Mouse (Mus musculus): ENCODE data around the gene Ets1. TPM values are rescaled to one million over a fixed set of nuclear protein-coding genes. Genes with fewer than 3 reads are reported as not detected.

Gene Ets1
- polyA plus RNA-seq, 1 experiment from 2014 or later: 68.4 TPM

DNA sequence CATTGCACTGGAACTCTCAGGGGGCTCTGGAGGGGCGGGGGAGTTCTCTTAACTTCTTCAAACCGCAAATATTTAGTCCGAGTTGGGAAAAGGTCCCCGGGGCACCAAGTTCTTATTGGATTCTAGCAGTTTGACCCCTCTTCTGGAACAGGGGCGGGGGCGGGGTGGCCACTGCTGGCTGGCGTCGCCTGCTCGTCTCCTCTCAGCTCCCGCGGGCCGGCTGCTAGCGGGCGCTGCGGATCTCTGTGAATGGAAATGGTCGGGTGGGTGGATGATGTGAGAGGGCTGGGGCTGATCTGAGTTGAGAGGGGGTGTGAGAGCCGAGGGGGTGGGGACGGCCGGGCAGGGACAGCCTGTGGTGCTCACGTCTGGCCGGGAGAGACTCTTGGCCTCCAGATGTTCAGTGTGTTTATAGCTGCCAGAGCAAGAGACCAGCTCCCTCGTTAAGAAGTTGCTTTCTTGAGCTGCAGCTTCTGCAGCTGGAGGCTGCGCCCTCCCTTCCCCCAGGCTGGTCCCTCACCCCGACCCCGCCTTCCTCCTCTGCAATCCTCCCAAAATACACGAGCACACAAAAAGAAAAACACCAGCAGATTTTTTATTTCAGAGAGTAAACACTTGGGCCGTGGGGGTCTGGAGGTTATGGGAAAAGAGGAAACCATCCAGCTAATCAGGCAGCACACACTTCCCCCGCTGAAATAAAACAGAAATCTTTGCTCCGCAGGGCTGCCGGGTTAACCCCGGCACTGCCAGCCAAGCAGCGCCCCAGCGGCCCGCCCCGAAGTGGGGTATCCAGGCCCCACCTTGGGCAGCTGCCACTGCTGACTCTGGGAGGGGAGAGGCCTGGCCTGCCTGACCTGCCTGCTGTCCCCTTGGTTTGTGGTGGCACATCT lies 36.2 kb downstream of the Ets1 start:
- Histone ChIP-seq H3K36me3 (no peaks in the 10 kb centered on the region), H3K4me1 (peaks cover 88% of the 10 kb centered on the region), H3K9me3 (replicated peaks) (no peaks in the 10 kb centered on the region), H3K4me3 (replicated peaks) (peak overlapping the region; percentile 35), H3K27me3 (no peaks in the 10 kb centered on the region), H3K9ac (no peak overlapping the region), H3K4me2 (peak overlapping the region; percentile 64), H3K27ac (peak overlapping the region; percentile 93)
- whole genome bisulfite sequencing: under 1% methylated on average over 35 of the region's 35 CpGs
- ATAC-seq (replicated peaks; ENCODE audit: low FRiP score): peak; percentile 93

DNA sequence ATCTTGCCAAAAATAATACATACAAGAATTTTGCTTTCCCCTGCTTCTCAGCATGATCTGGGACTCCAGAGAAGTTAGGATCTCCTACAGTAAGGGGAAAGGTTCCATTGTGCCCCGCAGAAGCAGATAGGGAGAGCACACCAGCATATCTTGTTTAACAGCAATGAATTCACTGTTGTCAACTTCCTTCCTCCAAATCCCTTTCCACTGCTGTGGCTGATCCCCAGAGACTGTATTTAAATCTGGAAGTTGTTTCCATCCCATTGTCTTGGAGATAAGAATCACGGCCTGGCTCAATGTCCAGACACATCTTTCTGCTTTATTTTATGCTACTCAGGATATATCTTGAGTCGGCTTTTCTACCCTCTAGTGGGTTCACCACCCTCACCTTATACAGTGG lies 37.9 kb downstream of the Ets1 start:
- H3K4me1 ChIP-seq: peaks cover 82% of the 10 kb centered on the region
- 67% methylated on average over 3 of the region's 3 CpGs for WGBS

DNA sequence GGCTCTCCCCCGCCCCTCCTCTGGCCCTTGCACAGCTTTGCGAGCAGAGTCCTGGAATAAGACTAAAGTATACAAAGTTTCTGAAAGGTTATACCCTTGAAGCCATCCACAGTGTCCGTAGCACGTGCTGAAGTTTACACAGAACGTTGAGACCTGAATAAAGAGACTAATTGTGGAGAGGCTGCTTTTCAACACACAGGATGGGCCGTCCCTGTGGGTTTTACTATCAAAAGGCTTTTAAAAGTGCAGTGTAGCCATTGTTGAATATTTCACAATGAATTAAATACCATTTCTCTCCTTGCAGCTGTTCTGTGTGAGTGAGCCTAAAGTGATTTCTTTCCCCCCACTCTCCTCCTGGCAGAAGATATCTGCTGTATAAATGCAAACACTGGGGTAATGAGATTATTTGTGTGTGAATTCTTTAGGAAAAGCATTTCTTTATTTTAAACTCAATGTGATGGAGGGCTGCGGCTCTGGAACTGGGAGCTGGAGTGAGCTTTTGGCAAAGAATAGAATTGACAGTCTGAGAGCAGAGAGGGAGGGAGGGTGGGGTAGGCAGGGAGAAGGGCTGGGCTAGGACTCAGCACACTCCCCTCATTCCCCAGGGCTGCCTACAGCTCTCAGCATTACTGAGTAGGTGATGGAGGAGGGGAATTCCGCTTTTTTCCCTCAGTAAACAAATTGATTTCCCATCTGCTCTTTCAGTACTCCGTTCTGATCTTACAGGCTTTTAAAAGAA lies 39.8 kb downstream of the Ets1 start:
- no peaks in the 10 kb centered on the region for H3K27me3 ChIP-seq
- H3K4me3 ChIP-seq (replicated peaks): no peak overlapping the region
- H3K9ac ChIP-seq: 0 out of 2 replicates have a peak overlapping the region, but pooled peaks have one; percentile 14
- H3K4me2 ChIP-seq: 0 out of 2 replicates have a peak overlapping the region, but pooled peaks have one; percentile 10
- H3K27ac ChIP-seq: peak overlapping the region; percentile 74
- H3K4me1 ChIP-seq: peaks cover 69% of the 10 kb centered on the region
- H3K9me3 ChIP-seq (replicated peaks): no peaks in the 10 kb centered on the region
- ATAC-seq (replicated peaks; ENCODE audit: low FRiP score): no peak
- 18% methylated on average over 9 of the region's 9 CpGs for WGBS
- no peaks in the 10 kb centered on the region for H3K36me3 ChIP-seq

More for the DNA sequence above, 37.9 kb downstream of the Ets1 start:
- H3K9ac ChIP-seq: no peak overlapping the region
- peak overlapping the region; percentile 74 for H3K27ac ChIP-seq
- H3K36me3 ChIP-seq: no peaks in the 10 kb centered on the region
- no peaks in the 10 kb centered on the region for H3K27me3 ChIP-seq
- H3K4me2 ChIP-seq: no peak overlapping the region
- H3K9me3 ChIP-seq (replicated peaks): no peaks in the 10 kb centered on the region
- ATAC-seq (replicated peaks; ENCODE audit: low FRiP score): no peak
- H3K4me3 ChIP-seq (replicated peaks): no peak overlapping the region

DNA sequence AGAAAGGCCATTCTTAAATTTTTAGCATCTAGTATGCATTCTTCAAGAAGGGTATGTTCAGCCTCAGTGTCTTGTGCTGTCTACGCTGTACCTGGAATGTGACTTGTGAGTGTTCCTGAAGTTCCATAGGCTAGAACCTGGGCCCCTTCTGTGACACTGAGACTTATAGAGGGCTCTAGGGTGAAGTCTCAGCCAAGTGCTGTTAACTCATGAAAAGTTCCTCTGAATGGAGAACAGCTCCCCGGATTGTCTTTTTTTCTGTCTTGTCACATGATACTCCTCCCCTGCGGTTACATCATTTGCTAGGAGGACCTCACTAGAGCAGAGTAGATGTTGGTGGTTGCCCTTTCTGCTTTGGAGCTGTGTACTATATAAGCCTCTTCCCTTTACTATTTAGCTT lies 40.5 kb downstream of the Ets1 start:
- Histone ChIP-seq H3K4me1 (peaks cover 62% of the 10 kb centered on the region), H3K4me2 (peak overlapping the region; percentile 10; the same call in 1 of the 2 replicates), H3K9ac (no peak overlapping the region), H3K36me3 (no peaks in the 10 kb centered on the region), H3K4me3 (replicated peaks) (no peak overlapping the region), H3K9me3 (replicated peaks) (no peaks in the 10 kb centered on the region), H3K27me3 (no peaks in the 10 kb centered on the region), H3K27ac (peak overlapping the region; percentile 74; the same call in 1 of the 2 replicates)
- 14% methylated on average over 3 of the region's 3 CpGs for WGBS
- no peak for ATAC-seq (replicated peaks; ENCODE audit: low FRiP score)

DNA sequence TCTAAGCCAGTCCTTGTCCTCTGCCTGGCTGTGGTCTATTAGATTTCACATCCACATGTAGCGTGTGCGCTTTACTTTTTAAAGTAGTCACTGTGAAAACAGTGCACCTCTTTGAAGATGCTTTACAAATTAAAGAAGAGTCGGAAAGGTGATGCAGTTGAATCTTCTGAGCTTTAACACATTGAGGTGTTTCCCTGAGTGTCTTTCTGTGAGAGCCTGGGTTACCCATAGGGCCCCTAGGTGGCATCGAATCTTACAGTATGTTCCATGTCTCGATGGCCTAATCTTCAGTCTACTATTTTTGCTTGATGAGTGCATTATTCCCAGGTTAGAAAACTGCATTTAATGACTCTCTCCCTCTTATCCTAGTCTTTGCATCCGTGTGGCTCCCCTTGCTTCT lies 41.6 kb downstream of the Ets1 start:
- H3K9ac ChIP-seq: no peak overlapping the region
- no peaks in the 10 kb centered on the region for H3K27me3 ChIP-seq
- ATAC-seq (replicated peaks; ENCODE audit: low FRiP score): no peak
- 86% methylated on average over 6 of the region's 6 CpGs for WGBS
- H3K9me3 ChIP-seq (replicated peaks): no peaks in the 10 kb centered on the region
- no peak overlapping the region for H3K4me2 ChIP-seq
- H3K4me1 ChIP-seq: peaks cover 51% of the 10 kb centered on the region
- no peaks in the 10 kb centered on the region for H3K36me3 ChIP-seq
- H3K4me3 ChIP-seq (replicated peaks): no peak overlapping the region
- H3K27ac ChIP-seq: no peak overlapping the region

DNA sequence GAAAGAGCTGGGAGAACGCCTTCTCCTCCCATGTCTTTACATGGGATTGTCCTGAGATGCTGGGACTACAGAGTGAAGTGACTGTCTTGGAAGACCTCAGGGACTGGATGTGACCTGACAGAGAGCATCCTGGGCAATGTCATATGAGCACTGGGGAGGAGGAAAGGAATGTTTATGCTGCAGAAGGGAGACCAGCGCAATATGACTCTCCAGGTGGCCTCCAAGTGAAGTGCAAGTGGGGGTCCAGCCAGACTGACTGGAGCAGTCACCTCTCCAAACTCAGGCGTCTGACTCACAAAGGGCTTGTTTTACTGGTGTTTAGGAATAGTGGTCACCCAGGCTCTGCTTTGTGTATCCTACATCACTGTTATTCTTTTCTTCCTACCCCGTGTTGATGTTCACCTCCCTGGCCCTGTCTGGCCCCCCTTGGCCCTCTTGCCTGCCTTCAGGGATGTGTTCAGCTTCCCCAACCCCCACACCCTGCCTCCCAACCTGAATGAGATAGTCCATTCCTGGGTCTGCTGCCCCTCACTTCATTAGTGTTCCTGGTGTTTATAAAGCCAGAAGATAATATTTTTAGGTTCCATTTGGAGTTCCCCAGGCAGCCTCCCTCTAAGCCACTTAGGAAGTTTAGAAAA lies 42.2 kb downstream of the Ets1 start:
- no peak overlapping the region for H3K4me3 ChIP-seq (replicated peaks)
- no peaks in the 10 kb centered on the region for H3K9me3 ChIP-seq (replicated peaks)
- H3K4me2 ChIP-seq: no peak overlapping the region
- no peak overlapping the region for H3K9ac ChIP-seq
- WGBS: 52% methylated on average over 4 of the region's 4 CpGs
- no peak overlapping the region for H3K27ac ChIP-seq
- no peaks in the 10 kb centered on the region for H3K27me3 ChIP-seq
- no peaks in the 10 kb centered on the region for H3K36me3 ChIP-seq
- peaks cover 45% of the 10 kb centered on the region for H3K4me1 ChIP-seq
- ATAC-seq (replicated peaks; ENCODE audit: low FRiP score): no peak; the same call in 1 of the 2 replicates

DNA sequence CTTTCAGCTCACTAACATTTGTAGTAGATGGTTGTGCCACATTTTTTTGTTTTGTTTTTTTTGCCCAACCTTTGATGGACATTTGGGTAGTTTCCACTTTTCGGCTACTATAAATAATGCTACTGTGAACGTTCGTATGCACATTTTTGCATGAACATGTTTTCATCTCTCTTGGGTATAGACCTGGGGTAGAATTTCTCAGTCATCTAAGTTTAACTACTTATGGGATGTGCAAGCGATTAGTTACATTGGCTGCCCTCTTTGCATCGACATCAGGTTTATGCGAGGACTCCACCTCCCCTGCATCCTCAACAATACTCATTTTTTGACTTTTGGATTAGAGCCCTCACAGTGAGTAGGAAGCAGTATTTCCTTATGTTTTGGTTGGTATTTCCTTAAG lies 43.5 kb downstream of the Ets1 start:
- Histone ChIP-seq H3K36me3 (no peaks in the 10 kb centered on the region), H3K4me2 (no peak overlapping the region), H3K9me3 (replicated peaks) (no peaks in the 10 kb centered on the region), H3K27ac (no peak overlapping the region), H3K27me3 (no peaks in the 10 kb centered on the region), H3K4me1 (peaks cover 35% of the 10 kb centered on the region), H3K9ac (no peak overlapping the region), H3K4me3 (replicated peaks) (no peak overlapping the region)
- WGBS: 78% methylated on average over 6 of the region's 6 CpGs
- no peak for ATAC-seq (replicated peaks; ENCODE audit: low FRiP score)

DNA sequence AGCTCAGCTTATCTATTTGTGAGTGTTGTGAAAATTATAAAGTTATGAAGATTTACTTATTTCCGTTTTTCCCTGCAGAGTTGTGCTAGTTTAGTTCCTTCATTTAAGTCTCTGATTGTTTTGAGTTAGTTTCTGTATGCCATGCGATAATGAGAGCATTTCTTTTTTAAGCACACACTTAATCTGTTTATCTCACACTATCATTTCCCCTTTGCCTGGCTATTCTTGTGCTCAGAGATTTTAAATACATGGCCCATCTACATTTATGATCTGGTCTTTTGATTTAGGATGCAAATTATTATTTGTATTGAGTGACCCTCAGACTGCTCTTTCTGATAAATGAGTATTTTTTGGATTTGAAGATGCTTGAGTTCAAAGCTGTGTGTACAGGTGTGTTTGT lies 44.2 kb downstream of the Ets1 start:
- WGBS: 89% methylated on average over 2 of the region's 2 CpGs

DNA sequence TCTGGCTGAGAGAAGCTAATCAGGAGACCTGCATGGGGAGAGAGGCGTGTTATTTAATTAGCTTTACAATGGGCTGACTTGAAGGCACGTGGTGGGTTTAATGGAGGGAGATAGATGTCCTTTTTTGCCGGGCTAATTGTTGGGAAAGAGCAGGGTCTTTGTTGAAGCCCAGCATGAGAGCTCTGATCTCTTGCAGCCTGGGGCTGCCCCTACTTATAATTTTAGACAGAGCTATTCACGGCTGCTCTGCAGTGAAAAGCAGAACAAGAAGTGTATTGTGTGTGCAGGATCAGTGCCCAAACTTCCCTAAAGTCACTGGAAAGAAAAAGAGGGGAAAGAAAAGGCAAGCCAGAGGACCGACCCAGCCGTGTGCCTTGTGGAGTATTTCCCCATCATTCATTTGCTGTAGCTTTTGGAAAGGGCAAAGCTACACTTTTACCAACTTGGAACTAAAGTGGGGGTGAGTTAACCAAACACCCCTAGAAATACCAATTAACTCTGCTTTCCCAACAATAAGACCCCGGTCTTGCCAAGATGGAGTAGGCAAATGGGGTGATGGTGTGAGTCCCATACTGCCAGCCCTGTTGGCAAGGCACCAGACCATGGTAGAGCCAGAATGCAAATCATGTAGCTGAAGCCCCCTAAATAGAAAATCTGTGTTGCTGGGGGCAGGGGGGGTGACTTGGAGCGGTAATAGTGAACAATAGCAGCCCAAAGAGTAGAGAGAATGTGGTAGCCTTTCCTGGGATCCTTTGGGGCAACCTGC lies 50.0 kb downstream of the Ets1 start:
- ATAC-seq (replicated peaks; ENCODE audit: low FRiP score): no peak
- H3K4me1 ChIP-seq: no peaks in the 10 kb centered on the region

More for the DNA sequence above, 44.2 kb downstream of the Ets1 start:
- Histone ChIP-seq H3K27me3 (no peaks in the 10 kb centered on the region), H3K9me3 (replicated peaks) (no peaks in the 10 kb centered on the region), H3K4me2 (no peak overlapping the region), H3K9ac (no peak overlapping the region), H3K4me1 (peaks cover 29% of the 10 kb centered on the region), H3K4me3 (replicated peaks) (no peak overlapping the region), H3K36me3 (no peaks in the 10 kb centered on the region), H3K27ac (no peak overlapping the region)
- no peak for ATAC-seq (replicated peaks; ENCODE audit: low FRiP score)

DNA sequence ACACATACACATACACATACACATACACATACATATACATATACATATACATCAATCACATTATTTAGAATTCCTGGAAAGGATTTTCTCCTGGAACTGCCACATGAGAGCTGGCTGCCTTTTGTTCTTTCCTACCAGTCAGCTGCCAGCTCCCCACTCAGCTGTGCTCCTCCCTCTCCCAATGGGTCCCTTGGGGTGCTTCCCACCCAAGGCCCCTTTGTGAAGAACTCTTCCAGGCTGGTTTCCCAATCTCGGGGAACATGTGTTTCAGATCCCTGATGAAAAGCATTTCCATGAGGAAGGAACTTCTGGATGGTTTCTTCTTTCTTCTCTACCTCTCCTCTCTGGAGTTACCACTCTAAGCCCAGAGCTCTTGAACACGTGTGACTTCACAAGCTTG lies 52.3 kb downstream of the Ets1 start:
- H3K4me1 ChIP-seq: no peaks in the 10 kb centered on the region
- no peak for ATAC-seq (replicated peaks; ENCODE audit: low FRiP score)
- H3K9ac ChIP-seq: no peak overlapping the region
- no peak overlapping the region for H3K27ac ChIP-seq
- H3K27me3 ChIP-seq: no peaks in the 10 kb centered on the region
- WGBS: 68% methylated on average over 2 of the region's 2 CpGs
- no peaks in the 10 kb centered on the region for H3K36me3 ChIP-seq
- no peaks in the 10 kb centered on the region for H3K9me3 ChIP-seq (replicated peaks)
- no peak overlapping the region for H3K4me3 ChIP-seq (replicated peaks)
- no peak overlapping the region for H3K4me2 ChIP-seq

More for the DNA sequence above, 50.0 kb downstream of the Ets1 start:
- Histone ChIP-seq H3K4me2 (no peak overlapping the region), H3K4me3 (replicated peaks) (no peak overlapping the region), H3K36me3 (no peaks in the 10 kb centered on the region), H3K27me3 (no peaks in the 10 kb centered on the region), H3K27ac (no peak overlapping the region), H3K9me3 (replicated peaks) (no peaks in the 10 kb centered on the region), H3K9ac (no peak overlapping the region)
- WGBS: 48% methylated on average over 8 of the region's 8 CpGs

DNA sequence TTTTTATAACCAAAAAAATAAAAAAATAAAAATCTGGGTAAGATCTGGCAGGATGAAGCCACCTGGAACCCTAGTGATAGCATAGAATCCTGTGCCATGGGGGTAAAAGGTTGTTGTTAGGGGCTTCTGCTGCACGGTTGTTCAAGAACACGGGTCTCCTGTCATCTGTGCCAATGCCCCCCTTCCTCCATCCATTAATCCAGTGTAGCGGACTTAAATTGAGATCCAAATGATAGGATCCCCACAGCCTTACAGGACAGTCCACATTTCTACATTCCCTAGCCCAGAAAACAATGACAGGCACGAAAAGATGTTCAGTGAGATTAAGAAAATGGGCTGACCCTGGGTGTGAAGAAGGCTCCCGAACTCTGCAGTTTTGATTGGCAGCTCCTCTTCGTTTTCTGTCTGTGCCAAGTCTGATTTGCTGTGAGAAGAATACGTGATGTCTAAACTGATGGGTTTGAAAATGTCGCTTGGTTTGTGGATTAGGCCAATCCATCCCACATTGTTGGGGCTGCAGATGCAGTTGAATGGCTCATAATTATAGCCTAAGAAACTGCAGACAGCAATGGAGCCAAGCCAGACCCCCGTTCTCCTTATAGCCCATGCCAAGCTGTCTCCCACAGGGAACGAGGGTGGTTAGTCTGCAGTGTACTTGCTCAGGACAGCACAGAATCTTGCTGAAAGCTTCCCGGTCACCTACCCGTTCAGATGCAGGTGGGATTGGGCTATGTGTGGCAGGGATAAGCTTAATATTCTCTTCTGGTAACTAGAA lies 55.3 kb downstream of the Ets1 start:
- peaks cover 12% of the 10 kb centered on the region for H3K4me1 ChIP-seq
- no peak overlapping the region for H3K4me2 ChIP-seq
- H3K27me3 ChIP-seq: no peaks in the 10 kb centered on the region
- 80% methylated on average over 12 of the region's 12 CpGs for WGBS
- H3K4me3 ChIP-seq (replicated peaks): no peak overlapping the region
- no peak overlapping the region for H3K27ac ChIP-seq
- ATAC-seq (replicated peaks; ENCODE audit: low FRiP score): no peak
- H3K9me3 ChIP-seq (replicated peaks): no peaks in the 10 kb centered on the region
- no peak overlapping the region for H3K9ac ChIP-seq
- no peaks in the 10 kb centered on the region for H3K36me3 ChIP-seq
